Mouse (Mus musculus) CH12.LX (cell line): Measurements from ENCODE around the gene Ptprq. TPM values are rescaled to one million over a fixed set of nuclear protein-coding genes. Genes with fewer than 3 reads are reported as not detected.

Experiments used
- DNase-seq: peaks from one replicate; pipeline ENCODE4 v3.0.0-alpha.2; 2013; ENCODE audit errors: extremely low read depth
- H3K27ac ChIP-seq: 2 replicates; pipeline ENCODE4 v1.5.1; 2012; ENCODE audit warnings: low read depth, mild to moderate bottlenecking, control low read depth, moderate library complexity; ENCODE audit not compliant: insufficient read depth
- H3K27me3 ChIP-seq: replicated peaks from 2 replicates; pipeline ENCODE3; 2012; ENCODE audit warnings: inconsistent platforms
- H3K36me3 ChIP-seq, 2 experiments: replicated peaks in 1 of 2; 2 replicates each; pipeline versions ENCODE3 to v1.6.1; 2012; ENCODE audit warnings: inconsistent platforms in 1 of 2, low read length in 1 of 2, mild to moderate bottlenecking in 1 of 2, mixed read lengths in 1 of 2, moderate library complexity in 1 of 2; ENCODE audit not compliant: control insufficient read depth in 1 of 2, insufficient read depth in 1 of 2
- H3K4me1 ChIP-seq, 2 experiments: 2 replicates each; pipeline ENCODE4 v1.6.1; 2012; ENCODE audit warnings: inconsistent platforms in 1 of 2, moderate library complexity in 1 of 2; ENCODE audit not compliant: insufficient read depth in 2 of 2, control insufficient read depth in 1 of 2
- H3K4me2 ChIP-seq: 2 replicates; pipeline ENCODE4 v1.6.1; 2012; ENCODE audit warnings: low read depth, mild to moderate bottlenecking, control low read depth; ENCODE audit not compliant: poor library complexity, insufficient read depth, severe bottlenecking
- H3K4me3 ChIP-seq, 3 experiments: fragments of 150-350 bp in 1 of 3; sonication (generic) in 1 of 3; replicated peaks in 1 of 3; 2 replicates each; pipeline versions ENCODE3 to v1.5.1; 2011 to 2012; ENCODE audit warnings: low read depth in 2 of 3, low read length in 2 of 3, mild to moderate bottlenecking in 2 of 3, moderate library complexity in 2 of 3, control low read depth in 1 of 3, improper control_type of control experiment in 1 of 3, inconsistent platforms in 1 of 3, mixed read lengths in 1 of 3; ENCODE audit not compliant: poor library complexity in 1 of 3
- H3K79me2 ChIP-seq: replicated peaks from 2 replicates; pipeline ENCODE4 v1.6.1; 2012; ENCODE audit warnings: mild to moderate bottlenecking, moderate library complexity; ENCODE audit not compliant: control insufficient read depth, poor library complexity, insufficient read depth, severe bottlenecking; ENCODE audit errors: extremely low read depth
- H3K9ac ChIP-seq: 2 replicates; pipeline ENCODE4 v1.6.1; 2012; ENCODE audit warnings: low read depth, mild to moderate bottlenecking, control low read depth, moderate library complexity; ENCODE audit not compliant: insufficient read depth
- H3K9me3 ChIP-seq: replicated peaks from 2 replicates; pipeline ENCODE3; 2012; ENCODE audit warnings: low read length, inconsistent platforms, mixed read lengths
- BHLHE40 ChIP-seq: IDR thresholded peaks from 2 replicates; pipeline ENCODE4 v1.6.1; 2011; ENCODE audit warnings: mild to moderate bottlenecking, low read depth, low read length, improper control_type of control experiment
- CHD2 ChIP-seq: IDR thresholded peaks from 2 replicates; pipeline ENCODE4 v1.6.1; 2011; ENCODE audit warnings: low read length, improper control_type of control experiment
- CTCF ChIP-seq, 2 experiments: IDR thresholded peaks in 1 of 2; conservative IDR thresholded peaks in 1 of 2; 2 replicates each; pipeline ENCODE4 v1.5.1; 2011 to 2012; ENCODE audit warnings: low read depth in 2 of 2, low read length in 2 of 2, improper control_type of control experiment in 1 of 2, inconsistent platforms in 1 of 2, mild to moderate bottlenecking in 1 of 2, moderate library complexity in 1 of 2
- HCFC1 ChIP-seq: IDR thresholded peaks from 2 replicates; pipeline ENCODE4 v1.6.1; 2012; ENCODE audit warnings: low read depth, mild to moderate bottlenecking, inconsistent platforms, low read length, improper control_type of control experiment
- IRF4 ChIP-seq: IDR thresholded peaks from 2 replicates; pipeline ENCODE4 v1.6.1; 2014; ENCODE audit warnings: low read depth, mild to moderate bottlenecking, inconsistent platforms, low read length, improper control_type of control experiment
- JUN ChIP-seq: IDR thresholded peaks from 2 replicates; pipeline ENCODE4 v1.6.1; 2011; ENCODE audit warnings: low read depth, mild to moderate bottlenecking, low read length, improper control_type of control experiment, moderate library complexity; ENCODE audit not compliant: insufficient read depth
- JUND ChIP-seq: conservative IDR thresholded peaks from 2 replicates; pipeline ENCODE4 v1.6.1; 2011; ENCODE audit warnings: low read depth, low read length, improper control_type of control experiment
- MAFK ChIP-seq: IDR thresholded peaks from 2 replicates; pipeline ENCODE4 v1.6.1; 2011; ENCODE audit warnings: low read length, improper control_type of control experiment; ENCODE audit not compliant: insufficient replicate concordance
- MAZ ChIP-seq: IDR thresholded peaks from 2 replicates; pipeline ENCODE4 v1.6.1; 2012; ENCODE audit warnings: low read depth, mild to moderate bottlenecking, inconsistent platforms, low read length, improper control_type of control experiment, moderate library complexity
- MEF2A ChIP-seq: IDR thresholded peaks from 2 replicates; pipeline ENCODE4 v1.6.1; 2014; ENCODE audit warnings: low read depth, mild to moderate bottlenecking, inconsistent platforms, low read length, improper control_type of control experiment, borderline replicate concordance
- MXI1 ChIP-seq: IDR thresholded peaks from 2 replicates; pipeline ENCODE4 v1.6.1; 2011; ENCODE audit warnings: mild to moderate bottlenecking, low read depth, low read length, improper control_type of control experiment
- PAX5 ChIP-seq: IDR thresholded peaks from 2 replicates; pipeline ENCODE4 v1.6.1; 2012; ENCODE audit warnings: low read length, inconsistent platforms, mixed read lengths
- POLR2A ChIP-seq: IDR thresholded peaks from 2 replicates; pipeline ENCODE4 v1.6.1; 2011; ENCODE audit warnings: low read depth, mild to moderate bottlenecking, improper control_type of control experiment, low read length
- POLR2AphosphoS2 ChIP-seq: IDR thresholded peaks from 2 replicates; pipeline ENCODE4 v1.6.1; 2011; ENCODE audit warnings: low read depth, low read length, improper control_type of control experiment
- RAD21 ChIP-seq: IDR thresholded peaks from 2 replicates; pipeline ENCODE4 v1.6.1; 2011; ENCODE audit warnings: low read depth, mild to moderate bottlenecking, low read length, improper control_type of control experiment, moderate library complexity
- RCOR1 ChIP-seq: conservative IDR thresholded peaks from 2 replicates; pipeline ENCODE4 v1.6.1; 2012; ENCODE audit warnings: low read depth, mild to moderate bottlenecking, inconsistent platforms, low read length, improper control_type of control experiment
- SIN3A ChIP-seq: IDR thresholded peaks from 2 replicates; pipeline ENCODE4 v1.6.1; 2012; ENCODE audit warnings: low read length, improper control_type of control experiment, inconsistent platforms
- SMC3 ChIP-seq: IDR thresholded peaks from 2 replicates; pipeline ENCODE4 v1.6.1; 2011; ENCODE audit warnings: low read depth, low read length, improper control_type of control experiment
- TCF12 ChIP-seq: IDR thresholded peaks from 2 replicates; pipeline ENCODE4 v1.6.1; 2014; ENCODE audit warnings: low read depth, mild to moderate bottlenecking, inconsistent platforms, low read length, improper control_type of control experiment
- UBTF ChIP-seq: IDR thresholded peaks from 2 replicates; pipeline ENCODE4 v1.6.1; 2012; ENCODE audit warnings: low read depth, mild to moderate bottlenecking, inconsistent platforms, low read length, improper control_type of control experiment, moderate library complexity
- USF2 ChIP-seq: conservative IDR thresholded peaks from 2 replicates; pipeline ENCODE4 v1.6.1; 2011; ENCODE audit warnings: low read depth, low read length, improper control_type of control experiment
- ZMIZ1 ChIP-seq: IDR thresholded peaks from 2 replicates; pipeline ENCODE4 v1.6.1; 2012; ENCODE audit warnings: low read depth, mild to moderate bottlenecking, inconsistent platforms, low read length, improper control_type of control experiment
- dilution Hi-C: fragments of 300-500 bp; cut with MboI; formaldehyde crosslinking; loops from 2 replicates; pipeline ENCODE4 v1.14.3; 2020; ENCODE audit warnings: low sequenced_read_pairs; ENCODE audit not compliant: extremely low pct_unique_long_range_greater_than_20kb, extremely low pct_ligation_motif_present
- in situ Hi-C: fragments of 300-500 bp; cut with MboI; formaldehyde crosslinking; loops from 3 replicates; pipeline ENCODE4 v1.14.3; 2019; ENCODE audit warnings: low sequenced_read_pairs, low pct_ligation_motif_present, low pct_unique_long_range_greater_than_20kb, mixed read lengths
- polyA plus RNA-seq: library from polyadenylated mRNA; unstranded; fragments of >175 nt; gene quantifications from 2 replicates; pipeline ENCODE4 v1.2.1, GENCODE M21; 2012; ENCODE audit warnings: low read depth; ENCODE audit not compliant: insufficient read length
- total RNA-seq, 2 experiments: library from RNA; depleted of rRNA; stranded (reverse); fragments of 300-350 nt in 1 of 2; fragments of >200 nt in 1 of 2; gene quantifications; 2 replicates each; pipeline ENCODE4 v1.2.3; 2012 to 2014

Ptprq gene
- total and polyA plus RNA-seq, 3 experiments, result not detected

DNA sequence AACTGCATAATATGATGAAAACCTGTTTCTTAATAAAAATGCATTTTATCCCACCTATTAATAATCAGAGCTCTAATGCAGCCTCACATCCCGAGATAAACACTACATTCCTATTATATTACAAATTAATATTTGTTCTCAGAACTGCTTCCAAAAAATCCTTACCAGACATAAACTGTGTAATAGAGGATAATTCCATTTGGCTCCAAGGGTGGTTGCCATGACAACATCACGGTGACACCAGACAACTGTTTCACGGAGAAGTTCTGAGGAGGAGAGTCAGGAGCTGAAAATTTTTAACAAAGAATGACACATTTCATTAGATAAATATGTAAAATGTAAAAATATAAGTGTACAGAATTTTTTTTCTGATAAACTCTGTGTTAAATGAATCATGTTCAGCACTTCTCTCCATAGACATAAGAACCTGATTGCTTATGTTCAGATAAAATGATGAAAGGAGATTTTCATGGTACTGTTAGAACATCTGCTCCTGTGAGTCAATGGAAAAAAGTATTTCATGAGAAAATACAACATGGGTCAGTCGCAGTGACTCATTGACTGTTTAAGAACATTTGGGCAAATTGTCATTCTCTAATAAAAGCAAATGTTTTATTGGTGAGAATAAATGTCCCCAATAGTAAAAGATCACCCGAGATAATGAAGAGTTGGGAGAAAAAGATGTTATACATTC is 57.3 kb downstream of the Ptprq start:
- DNase-seq, result no peak
- Histone ChIP-seq H3K9me3 (no peaks in the 10 kb centered on the region), H3K79me2 (no peaks in the 10 kb centered on the region), H3K4me1 (no peaks in the 10 kb centered on the region), H3K9ac (no peak overlapping the region), H3K27me3 (no peaks in the 10 kb centered on the region), H3K4me3 (no peak overlapping the region), H3K27ac (no peak overlapping the region), H3K4me2 (no peak overlapping the region), H3K36me3 (no peaks in the 10 kb centered on the region)
- dilution Hi-C loops, result no loop called here
- TF ChIP-seq TCF12 (no peak), POLR2A (no peak), UBTF (no peak), RAD21 (no peak), CHD2 (no peak), JUND (no peak), HCFC1 (no peak), MXI1 (no peak), IRF4 (no peak), USF2 (no peak), BHLHE40 (no peak)
- in situ Hi-C loops, result no loop called here

- Histone ChIP-seq H3K4me1 (no peaks in the 10 kb centered on the region), H3K79me2 (no peaks in the 10 kb centered on the region), H3K9ac (no peak overlapping the region), H3K4me2 (no peak overlapping the region), H3K36me3 (no peaks in the 10 kb centered on the region), H3K9me3 (no peaks in the 10 kb centered on the region), H3K27me3 (no peaks in the 10 kb centered on the region)
- DNase-seq, result no peak
- TF ChIP-seq PAX5 (no peak), ZMIZ1 (no peak), JUN (no peak), RCOR1 (no peak), IRF4 (no peak), SMC3 (no peak), MEF2A (no peak), RAD21 (no peak), MAZ (no peak), CTCF (conservative IDR thresholded peaks at IDR 0.05 in 1 of 2, IDR thresholded peaks at IDR 0.05 in 1 of 2; ENCODE audit: low read depth in 2 of 2, low read length in 2 of 2) (no peak), SIN3A (no peak), BHLHE40 (no peak), JUND (no peak), MAFK (no peak), HCFC1 (no peak), POLR2AphosphoS2 (no peak), CHD2 (no peak)
- TF ChIP-seq, all 38 proteins: peak for 0
- Histone ChIP-seq H3K4me3 (no peak overlapping the region), H3K27ac (no peak overlapping the region)
- dilution Hi-C loops (no loop called here), in situ Hi-C loops (no loop called here)
Measured at GRCm38 (mm10) chr10:107661970-107662369, 57.9 kb downstream of the Ptprq start.
